Mouse (Mus musculus) ovary, postnatal 36 days (tissue): ENCODE data around the gene Zim1.
A peak's percentile ranks its signal among the peaks of the same experiment; 100 is the strongest.

Source experiments
- DNase-seq: peaks from one replicate; pipeline ENCODE4 v3.0.0; 2022; ENCODE audit warnings: low spot score, mixed read lengths

Gene Zim1

GRCm38 (mm10) chr7:6696241-6697045 lies at the start of gene Zim1:
Gene Zim1 (minus strand): TSS chr7:6696450.
- DNase-seq, result peak; percentile 85

DNA sequence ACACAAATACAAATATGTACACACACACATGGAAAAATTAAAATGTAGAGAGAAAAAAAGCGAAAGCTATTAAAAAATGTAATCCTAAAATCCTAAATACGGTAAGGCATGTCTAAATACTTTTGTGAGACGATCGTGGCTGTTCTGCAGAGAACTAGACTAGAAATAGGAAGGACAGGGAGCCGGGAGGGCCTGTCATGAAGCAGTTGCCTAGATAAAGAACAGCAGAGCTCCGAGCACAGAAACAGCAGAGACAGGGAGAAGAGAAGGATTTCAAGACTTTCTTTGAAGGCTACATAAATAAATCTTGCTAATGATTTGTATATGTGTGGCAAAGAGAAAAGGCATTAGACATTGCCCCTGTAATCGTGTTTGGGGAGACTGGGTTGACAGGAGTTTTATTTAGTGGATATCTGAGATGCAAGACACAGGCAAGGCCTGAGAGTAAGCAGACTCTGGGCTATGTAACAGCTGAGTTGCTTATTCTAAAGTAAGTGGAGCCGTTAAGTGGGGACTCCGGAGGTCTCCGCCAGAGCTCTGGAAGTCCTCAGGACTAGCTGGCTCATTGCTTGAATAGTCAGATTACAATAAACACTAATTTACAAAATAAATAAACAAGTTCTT lies 48.1 kb upstream of the Zim1 start:
- DNase-seq, result no peak

- no peak for DNase-seq
These were observed 39.8 kb upstream of the Zim1 start for GRCm38 (mm10) chr7:6736060-6736459.

GRCm38 (mm10) chr7:6731930-6732329 lies 35.7 kb upstream of the Zim1 start:
- DNase-seq, result no peak

DNA sequence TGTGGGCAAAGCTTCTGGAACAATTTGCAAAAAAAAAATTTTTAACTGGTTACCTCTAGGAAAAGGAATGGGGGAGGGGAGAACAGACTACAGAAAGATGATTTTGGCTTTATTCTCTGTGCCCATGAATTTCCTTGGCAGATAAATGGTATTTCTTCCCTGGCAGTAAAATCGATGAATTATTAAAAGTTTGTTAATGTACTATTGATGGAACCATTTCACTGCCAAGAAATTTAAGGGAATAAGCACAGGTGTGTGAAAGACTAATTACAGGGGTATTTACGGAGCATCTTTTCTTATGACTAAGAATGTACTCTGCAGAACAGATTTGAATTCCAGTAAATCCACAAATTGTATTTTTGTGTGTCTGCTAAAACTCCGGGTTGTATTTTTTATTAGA lies 35.1 kb upstream of the Zim1 start:
- DNase-seq, result no peak

DNA sequence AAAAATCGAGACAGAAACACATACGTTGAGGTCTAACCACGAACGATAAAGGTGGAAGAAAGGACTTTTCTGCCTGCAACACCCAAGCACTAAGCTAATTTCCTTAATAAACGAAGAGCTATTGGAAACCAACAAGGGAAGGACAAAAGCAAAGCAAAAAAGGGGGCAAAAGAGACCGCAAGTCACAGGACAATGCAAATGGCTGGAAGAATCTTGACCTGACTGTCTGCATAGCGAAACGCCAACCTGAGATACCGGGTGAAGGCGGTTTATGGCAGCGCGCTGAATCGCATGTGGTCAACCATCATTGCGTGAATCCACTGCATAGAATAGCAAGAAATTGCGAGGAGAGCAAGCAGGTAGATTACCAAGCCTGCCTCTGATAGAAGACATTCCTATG lies 34.6 kb upstream of the Zim1 start:
- DNase-seq, result no peak

DNA sequence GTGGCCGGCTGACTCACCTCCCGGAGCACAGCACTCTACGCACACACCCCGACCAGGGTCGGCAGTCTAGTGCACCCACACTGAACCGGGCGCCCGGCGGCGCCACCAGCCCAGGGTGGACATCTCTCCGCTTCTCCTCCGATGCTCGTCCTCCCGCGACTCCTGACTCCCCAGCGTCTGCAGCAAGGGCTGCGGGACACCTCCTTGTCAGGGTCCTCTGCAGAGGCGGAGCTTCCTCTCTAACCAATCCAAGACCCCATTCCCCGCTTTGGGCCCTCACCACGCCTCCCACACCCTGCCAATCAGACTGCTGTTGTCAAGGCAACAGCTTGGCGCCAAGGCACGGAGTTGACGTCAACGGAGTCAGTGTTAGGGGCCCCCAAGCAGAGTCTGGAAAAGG lies 34.0 kb upstream of the Zim1 start, which contains the start of the genes Peg3 and Usp29:
Peg3 (minus strand) TSS at position 191 of the 400 bp plus-strand sequence.
Usp29 (plus strand) TSS at position 338 of the 400 bp plus-strand sequence.
- peak; percentile 73 for DNase-seq

GRCm38 (mm10) chr7:6729061-6729817 lies 33.0 kb upstream of the Zim1 start:
- peak; percentile 91 for DNase-seq

DNA sequence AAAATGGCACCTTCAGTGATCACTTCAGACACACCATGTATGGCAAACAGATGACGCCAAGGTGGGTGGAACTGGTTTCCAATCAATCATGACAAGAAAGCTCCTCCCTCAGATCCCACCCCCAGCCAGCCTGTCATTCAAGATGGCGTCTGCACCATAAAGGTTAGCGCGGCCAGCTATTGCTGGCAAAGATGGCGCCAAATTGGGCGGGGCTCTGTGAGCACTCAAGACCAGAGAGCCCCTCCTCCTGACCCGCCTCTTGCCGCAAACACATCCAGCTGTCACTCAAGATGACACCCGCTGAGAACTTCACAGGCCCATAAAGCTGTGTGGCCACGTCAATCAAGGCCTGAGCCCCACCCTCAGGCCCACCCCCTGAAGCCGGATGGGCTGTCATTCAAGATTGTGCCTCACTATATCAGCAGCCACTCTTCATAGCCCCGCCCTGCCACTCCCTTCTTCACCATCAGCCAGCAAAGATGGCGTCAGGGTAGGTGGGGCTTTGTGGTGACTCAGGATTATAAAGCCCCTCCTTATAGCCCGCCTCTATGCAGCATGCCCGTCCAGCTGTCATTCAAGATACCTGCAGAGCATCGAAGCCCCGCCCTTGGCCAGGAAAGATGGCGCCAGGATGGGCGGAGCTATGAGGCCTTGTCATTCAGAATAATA lies 32.1 kb upstream of the Zim1 start:
- DNase-seq, result peak; percentile 84

GRCm38 (mm10) chr7:6727351-6728121 lies 31.3 kb upstream of the Zim1 start:
- peak; percentile 74 for DNase-seq

DNA sequence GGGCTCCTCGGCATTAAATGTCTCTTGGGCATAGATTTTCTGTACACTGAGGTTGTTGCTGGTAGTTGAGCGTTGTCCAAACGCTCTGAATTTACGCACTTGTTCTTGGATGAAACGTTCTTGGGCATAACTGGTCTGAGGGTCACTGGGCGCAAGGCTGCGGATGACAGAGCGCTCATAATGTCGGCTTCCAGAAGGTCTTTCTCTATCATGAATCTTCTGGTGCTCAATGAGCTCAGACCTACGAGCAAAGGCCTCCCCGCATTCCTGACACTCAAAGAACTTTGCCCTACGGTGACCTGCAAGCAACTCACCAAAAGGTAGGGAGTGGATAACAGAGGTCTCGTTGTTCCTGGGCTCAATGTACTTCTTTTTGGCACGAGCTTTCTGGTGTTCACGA lies 13.1 kb upstream of the Zim1 start:
- no peak for DNase-seq

GRCm38 (mm10) chr7:6708451-6709180 lies 12.4 kb upstream of the Zim1 start:
- DNase-seq, result no peak

- no peak for DNase-seq
These were observed 11.3 kb upstream of the Zim1 start for GRCm38 (mm10) chr7:6707416-6708015.

- no peak for DNase-seq
These were observed 3.0 kb upstream of the Zim1 start for GRCm38 (mm10) chr7:6699230-6699629.

DNA sequence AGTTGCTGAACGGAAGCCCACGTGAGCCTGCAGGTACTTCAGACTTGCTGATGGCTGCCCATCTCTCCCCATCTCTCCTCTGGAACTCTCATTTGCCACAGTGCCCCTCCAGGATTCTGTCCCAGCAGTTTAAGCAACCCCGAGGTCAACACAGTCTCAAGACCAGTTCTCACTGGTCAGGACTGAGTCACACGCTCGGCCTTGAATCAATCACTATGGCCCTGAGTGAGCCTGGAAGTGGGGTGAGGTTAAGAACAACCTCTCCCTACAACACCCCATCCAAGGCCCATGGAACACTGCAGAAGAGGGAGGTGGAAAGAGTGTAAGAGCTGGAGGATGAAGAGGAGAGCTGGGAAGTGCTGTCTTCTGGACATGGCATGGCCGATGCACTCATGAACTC lies 10.7 kb downstream of the Zim1 start:
- DNase-seq, result no peak

DNA sequence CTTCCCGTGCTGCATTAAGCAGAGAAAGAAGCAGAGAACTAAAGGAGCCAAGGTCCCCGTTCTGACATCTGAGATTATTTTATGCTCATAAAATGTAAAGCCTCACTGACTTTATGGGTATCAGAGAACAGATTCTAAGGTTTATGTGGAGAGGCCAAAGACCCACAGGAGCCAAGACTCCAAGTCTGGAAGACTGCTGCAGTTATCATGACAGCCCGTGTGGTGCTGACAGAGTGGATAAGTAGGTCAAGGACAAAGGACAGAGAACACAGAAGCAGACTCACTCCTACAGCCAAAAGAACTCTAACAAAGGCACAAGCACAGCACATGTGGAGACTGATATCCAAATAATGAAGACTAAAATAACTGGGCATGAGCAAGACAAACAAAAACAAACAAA lies 29.5 kb downstream of the Zim1 start:
- no peak for DNase-seq

GRCm38 (mm10) chr7:6663430-6663829 lies 32.8 kb downstream of the Zim1 start:
- DNase-seq, result no peak

- DNase-seq, result no peak
These were observed 36.6 kb downstream of the Zim1 start for GRCm38 (mm10) chr7:6659605-6660004.

- no peak for DNase-seq
These were observed 37.6 kb downstream of the Zim1 start for GRCm38 (mm10) chr7:6658606-6659005.

DNA sequence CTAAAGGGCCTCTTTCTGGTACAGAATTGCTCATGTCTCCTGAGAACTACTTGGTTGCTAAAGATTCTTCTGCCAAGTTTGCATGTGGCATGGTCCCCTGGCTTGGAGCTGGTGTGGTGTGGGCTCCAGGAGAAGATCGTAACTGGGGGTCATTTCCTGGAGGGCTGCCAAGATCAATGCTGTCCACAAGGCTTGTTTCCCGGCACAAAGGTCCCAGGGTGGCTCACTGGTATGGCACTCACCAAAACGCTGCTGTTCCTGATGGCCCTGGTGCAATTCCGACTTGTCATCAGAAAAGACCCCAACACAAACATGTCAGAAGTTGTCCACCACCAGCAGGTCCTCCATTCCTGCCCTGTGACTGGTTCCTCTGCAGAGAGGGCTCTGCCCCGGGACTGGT lies 44.1 kb downstream of the Zim1 start:
- DNase-seq, result no peak
